Mouse (Mus musculus) midbrain, postnatal 0 days (tissue): ENCODE measurements at regions not wholly inside any gene's neighbourhood (a gene's known extent, or its start where the extent isn't known, plus 50 kb on each side); places are given as distances from the start of the nearest gene placed in this dataset.

Experiments
- ATAC-seq: fragments of 200-750 bp; cut with Nextera tagmentation; 2 replicates; pipeline ENCODE4 v1.8.0; 2017; ENCODE audit warnings: moderate number of reproducible peaks, mild to moderate bottlenecking, moderate TSS enrichment, moderate library complexity; ENCODE audit not compliant: low FRiP score
- DNase-seq: peaks from one replicate; pipeline ENCODE4 v3.0.0-alpha.2; 2015; ENCODE audit warnings: low spot score
- H3K27ac ChIP-seq: fragments of 300-500 bp; sonication (generic); 2 replicates; pipeline ENCODE4 v1.5.1; 2014; ENCODE audit warnings: low read depth, mild to moderate bottlenecking, low read length, mixed read lengths
- H3K27me3 ChIP-seq: fragments of 300-500 bp; sonication (generic); 2 replicates; pipeline ENCODE4 v1.6.1; 2014; ENCODE audit warnings: low read length, control low read depth, mixed read lengths; ENCODE audit not compliant: insufficient read depth
- H3K36me3 ChIP-seq: fragments of 300-500 bp; sonication (generic); 2 replicates; pipeline ENCODE4 v1.6.1; 2014; ENCODE audit warnings: low read length, control low read depth, mixed read lengths; ENCODE audit not compliant: insufficient read depth
- H3K4me1 ChIP-seq: fragments of 300-500 bp; sonication (generic); 2 replicates; pipeline ENCODE4 v1.6.1; 2014; ENCODE audit warnings: mild to moderate bottlenecking, control low read depth, antibody characterized with exemption, low read length, mixed read lengths; ENCODE audit not compliant: insufficient read depth
- H3K4me2 ChIP-seq: fragments of 300-500 bp; sonication (generic); 2 replicates; pipeline ENCODE4 v1.6.1; 2014; ENCODE audit warnings: low read depth, mild to moderate bottlenecking, low read length, mixed read lengths; ENCODE audit not compliant: poor library complexity, severe bottlenecking
- H3K4me3 ChIP-seq: fragments of 300-500 bp; sonication (generic); 2 replicates; pipeline ENCODE4 v1.5.1; 2014; ENCODE audit warnings: low read depth, mild to moderate bottlenecking, low read length, moderate library complexity
- H3K9ac ChIP-seq: fragments of 300-500 bp; sonication (generic); replicated peaks from 2 replicates; pipeline ENCODE4 v1.6.1; 2014; ENCODE audit warnings: mild to moderate bottlenecking, low read length, moderate library complexity, mixed read lengths; ENCODE audit not compliant: poor library complexity, severe bottlenecking
- H3K9me3 ChIP-seq: fragments of 300-500 bp; sonication (generic); 2 replicates; pipeline ENCODE4 v1.6.1; 2016; ENCODE audit warnings: low read length, control low read depth
- CTCF ChIP-seq: IDR thresholded peaks from 2 replicates; pipeline ENCODE4 v1.5.1; 2016; ENCODE audit warnings: antibody characterized with exemption, mild to moderate bottlenecking
- WGBS: fragments of 180-500 bp; shearing (Covaris S2); extraction: QIAGEN DNeasy Blood & Tissue Kit; methylation state at CpG from one replicate; pipeline ENCODE4 v1.1.7; 2014; 5-methylcytosine and 5-hydroxymethylcytosine counted together

DNA sequence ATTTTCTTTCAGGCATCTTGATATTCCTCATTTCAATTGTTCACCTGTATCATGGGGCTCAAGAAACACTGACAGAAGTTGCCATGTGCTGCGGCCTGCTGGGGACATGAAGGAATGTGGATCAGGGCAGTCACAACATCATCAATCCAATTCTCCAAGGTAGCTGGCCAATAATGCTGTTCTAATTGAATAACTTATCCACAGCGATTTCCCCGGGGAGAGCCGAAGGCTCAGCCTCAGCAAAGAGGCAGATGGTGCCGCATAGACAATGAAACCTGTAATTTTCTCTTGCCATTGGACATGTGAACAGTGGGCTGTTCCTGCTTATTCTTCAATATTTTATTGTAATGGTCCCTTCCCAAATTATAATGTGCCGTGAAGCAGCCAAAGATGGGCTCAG is 429.1 kb upstream of the Klf12 start:
- WGBS = 35% methylated on average over 6 of the region's 6 CpGs

DNA sequence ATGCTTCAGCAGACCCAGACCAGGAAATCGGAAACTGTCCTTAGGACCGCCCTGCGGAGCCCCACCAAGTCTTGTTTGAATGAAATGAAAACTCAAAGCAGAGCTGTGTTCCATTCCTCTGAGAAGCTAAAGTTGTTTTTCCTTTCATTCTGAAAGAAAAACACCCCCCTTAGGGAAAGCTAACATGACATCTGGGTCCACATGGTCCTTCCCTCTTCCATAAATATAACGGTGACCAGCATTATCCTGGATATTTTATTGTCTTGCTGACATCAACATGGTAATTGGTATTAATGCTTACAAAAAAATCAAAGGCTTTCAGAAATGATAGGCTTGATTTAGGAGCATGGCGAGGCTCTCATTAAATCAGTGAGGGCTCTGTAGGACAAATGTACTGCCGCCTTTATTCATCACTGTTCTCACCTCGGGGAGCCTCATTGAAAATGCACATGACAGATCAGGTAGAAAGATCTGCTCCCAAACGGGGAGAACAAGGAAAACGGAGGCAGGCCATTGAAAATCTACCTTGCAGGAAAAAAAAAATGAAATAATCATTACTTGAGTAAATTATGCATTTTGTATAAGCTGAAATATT is 381.0 kb upstream of the Klf12 start:
- Histone ChIP-seq H3K27me3 (no peaks in the 10 kb centered on the region), H3K9me3 (no peaks in the 10 kb centered on the region), H3K36me3 (no peaks in the 10 kb centered on the region), H3K9ac (no peak overlapping the region), H3K4me1 (no peaks in the 10 kb centered on the region), H3K27ac (no peak overlapping the region), H3K4me3 (no peak overlapping the region), H3K4me2 (no peak overlapping the region)
- ATAC-seq = no peak
- 16% methylated on average over 9 of the region's 9 CpGs for WGBS
- no peak for TF ChIP-seq CTCF
- no peak for DNase-seq

More for the DNA sequence above, 429.1 kb upstream of the Klf12 start:
- Histone ChIP-seq H3K9ac (no peak overlapping the region), H3K27ac (no peak overlapping the region), H3K27me3 (no peaks in the 10 kb centered on the region), H3K4me2 (no peak overlapping the region), H3K4me3 (no peak overlapping the region), H3K4me1 (0 out of 2 replicates have a peak, but pooled peaks cover 5% of the 10 kb centered on the region), H3K36me3 (no peaks in the 10 kb centered on the region), H3K9me3 (no peaks in the 10 kb centered on the region)
- TF ChIP-seq CTCF = peak; percentile 37
- ATAC-seq (peak; percentile 62), DNase-seq (peak; percentile 78)

DNA sequence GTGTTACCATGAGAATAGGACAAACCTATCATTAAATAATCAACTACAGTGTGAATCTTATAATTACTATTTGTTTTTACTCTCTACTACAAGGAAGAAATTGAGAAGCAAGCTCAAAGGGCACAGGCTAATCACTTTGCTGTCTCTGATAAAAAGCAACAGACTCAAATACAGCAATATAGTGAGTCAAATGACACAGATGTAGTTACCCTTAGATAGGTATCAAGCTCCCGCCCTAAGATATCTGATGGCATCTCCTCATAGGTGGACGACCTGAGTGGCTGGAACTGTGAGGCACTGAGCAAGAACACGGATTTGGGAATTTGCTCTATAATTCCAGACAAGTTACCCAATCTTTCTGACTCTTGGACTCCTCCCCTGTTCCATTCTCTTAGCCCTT is 379.7 kb upstream of the Klf12 start:
- H3K27ac ChIP-seq = no peak overlapping the region
- H3K4me2 ChIP-seq = no peak overlapping the region
- ATAC-seq = no peak
- no peak overlapping the region for H3K4me3 ChIP-seq
- WGBS = 85% methylated on average over 3 of the region's 3 CpGs
- H3K4me1 ChIP-seq = no peaks in the 10 kb centered on the region
- no peaks in the 10 kb centered on the region for H3K36me3 ChIP-seq
- no peak for DNase-seq
- H3K9ac ChIP-seq = no peak overlapping the region
- H3K9me3 ChIP-seq = no peaks in the 10 kb centered on the region
- no peaks in the 10 kb centered on the region for H3K27me3 ChIP-seq
- TF ChIP-seq CTCF = no peak

DNA sequence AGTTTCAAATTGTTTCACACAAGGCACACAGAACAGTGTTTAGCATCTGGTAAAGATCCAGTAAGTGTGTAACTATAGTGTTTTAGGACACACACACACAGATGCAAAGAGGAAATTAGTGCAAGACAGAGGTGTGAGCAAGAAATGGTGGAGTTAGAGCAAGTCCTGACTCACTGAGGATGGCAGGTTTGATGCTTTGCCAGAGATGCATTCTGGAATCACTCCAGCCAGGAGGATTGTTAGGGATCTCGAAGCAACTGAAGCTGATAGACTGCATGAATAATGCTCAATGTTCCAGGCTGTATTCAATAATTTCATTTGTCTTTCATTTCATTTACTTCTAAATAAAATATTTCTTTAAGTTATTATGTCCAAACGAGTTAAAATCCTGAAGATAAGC is 357.6 kb upstream of the Klf12 start:
- WGBS = 52% methylated on average over 2 of the region's 2 CpGs
- DNase-seq = no peak

DNA sequence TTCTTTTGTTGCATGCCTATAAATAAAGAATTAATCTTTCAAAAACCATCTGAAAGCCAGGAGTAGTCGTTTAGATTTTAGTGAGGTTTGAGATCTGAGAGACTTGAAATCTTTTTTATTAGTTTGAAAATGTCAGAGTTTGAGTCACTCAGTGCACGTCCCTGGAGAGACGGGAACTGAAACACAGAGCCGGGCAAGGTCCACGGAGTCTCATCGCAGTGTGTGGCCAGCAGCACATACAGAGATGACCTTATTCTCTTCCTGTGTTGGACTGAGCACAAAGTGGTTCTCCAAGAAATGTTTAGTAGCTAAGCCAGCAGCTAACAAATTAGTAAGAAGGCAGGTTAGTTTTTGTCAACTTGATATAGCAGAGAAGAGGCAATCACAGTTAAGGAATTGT is 350.0 kb upstream of the Klf12 start:
- ATAC-seq = no peak
- H3K4me1 ChIP-seq = no peaks in the 10 kb centered on the region

More for the DNA sequence above, 357.6 kb upstream of the Klf12 start:
- H3K4me1 ChIP-seq = no peaks in the 10 kb centered on the region
- H3K4me2 ChIP-seq = no peak overlapping the region
- no peak for ATAC-seq
- H3K36me3 ChIP-seq = no peaks in the 10 kb centered on the region
- no peaks in the 10 kb centered on the region for H3K27me3 ChIP-seq
- no peak for TF ChIP-seq CTCF
- no peak overlapping the region for H3K4me3 ChIP-seq
- H3K27ac ChIP-seq = no peak overlapping the region
- no peaks in the 10 kb centered on the region for H3K9me3 ChIP-seq
- H3K9ac ChIP-seq = no peak overlapping the region

DNA sequence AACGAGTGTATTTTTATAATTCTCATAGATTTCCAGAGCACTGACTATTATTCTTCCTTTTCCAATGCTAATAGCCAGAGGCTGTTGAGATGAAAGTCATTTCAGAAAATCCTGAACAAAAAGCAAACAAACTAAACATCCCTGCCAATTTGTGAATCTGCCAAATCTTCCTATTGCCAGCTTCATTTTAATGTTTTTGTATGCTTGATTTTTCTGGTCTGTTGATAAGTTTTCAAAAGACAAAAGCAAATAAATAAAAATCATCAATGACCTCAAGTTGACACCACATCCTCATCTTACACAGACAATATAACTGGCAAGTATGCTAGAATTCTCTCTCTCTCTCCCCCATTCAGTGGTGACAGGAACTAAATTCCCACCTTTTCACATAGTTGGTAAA is 347.2 kb upstream of the Klf12 start:
- DNase-seq = no peak

More for the DNA sequence above, 350.0 kb upstream of the Klf12 start:
- DNase-seq = no peak
- no peaks in the 10 kb centered on the region for H3K36me3 ChIP-seq
- no peak for TF ChIP-seq CTCF
- no peak overlapping the region for H3K27ac ChIP-seq
- no peaks in the 10 kb centered on the region for H3K27me3 ChIP-seq
- WGBS = 43% methylated on average over 6 of the region's 6 CpGs
- H3K9me3 ChIP-seq = no peaks in the 10 kb centered on the region
- H3K4me2 ChIP-seq = no peak overlapping the region
- no peak overlapping the region for H3K4me3 ChIP-seq
- H3K9ac ChIP-seq = no peak overlapping the region

More for the DNA sequence above, 347.2 kb upstream of the Klf12 start:
- Histone ChIP-seq H3K9me3 (no peaks in the 10 kb centered on the region), H3K4me1 (no peaks in the 10 kb centered on the region), H3K4me2 (no peak overlapping the region), H3K36me3 (no peaks in the 10 kb centered on the region), H3K4me3 (no peak overlapping the region), H3K27me3 (no peaks in the 10 kb centered on the region), H3K27ac (no peak overlapping the region), H3K9ac (no peak overlapping the region)
- no peak for ATAC-seq
- 30% methylated on average over 1 of the region's 1 CpGs for WGBS
- TF ChIP-seq CTCF = no peak
